Mouse (Mus musculus): Measurements from ENCODE around the gene Unc5c. TPM values are rescaled to one million over a fixed set of nuclear protein-coding genes. Genes with fewer than 3 reads are reported as not detected.

Gene Unc5c
- total and polyA plus RNA-seq, 3 experiments, result not detected

DNA sequence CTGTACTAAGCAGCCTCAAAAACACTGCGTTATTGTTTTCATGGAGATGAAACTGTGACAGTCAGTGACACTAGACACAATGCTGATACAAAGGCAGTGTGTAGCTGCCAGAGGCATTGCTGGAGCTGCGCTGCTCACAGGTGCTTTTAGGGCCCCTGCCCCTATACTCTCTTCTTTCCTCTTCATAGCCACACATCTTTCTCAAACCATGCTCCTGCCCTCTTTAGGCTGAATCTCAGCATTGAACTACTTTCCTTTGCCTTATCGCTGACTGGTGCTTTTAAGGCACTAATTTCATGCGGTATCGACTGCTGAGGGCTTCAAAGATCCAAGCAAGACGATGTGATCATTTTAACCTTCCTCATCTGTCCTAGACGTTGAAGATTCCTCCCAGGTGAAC, 2.5 kb upstream of the Unc5c start:
- Histone ChIP-seq H3K9ac (ENCODE audit: control insufficient read depth, low read depth, low read length, poor library complexity, severe bottlenecking) (no peak overlapping the region), H3K27ac (ENCODE audit: control insufficient read depth, low read depth, low read length) (no peak overlapping the region), H3K36me3 (ENCODE audit: control insufficient read depth in 1 of 2, insufficient read depth in 2 of 2, low read length in 2 of 2) (no peaks in the 10 kb centered on the region), H3K9me3 (replicated peaks; ENCODE audit: insufficient read depth, low read length) (no peaks in the 10 kb centered on the region), H3K27me3 (ENCODE audit: control insufficient read depth in 1 of 2, insufficient read depth in 2 of 2, low read length in 2 of 2) (no peaks in the 10 kb centered on the region), H3K4me3 (ENCODE audit: control insufficient read depth in 1 of 2, insufficient read depth in 1 of 2, low read depth in 2 of 2, low read length in 2 of 2) (no peak overlapping the region), H3K79me2 (ENCODE audit: control insufficient read depth, insufficient read depth, low read length, poor library complexity) (no peaks in the 10 kb centered on the region), H3K4me1 (ENCODE audit: control insufficient read depth in 1 of 2, insufficient read depth in 2 of 2, low read length in 2 of 2) (no peaks in the 10 kb centered on the region)
- DNase-seq (ENCODE audit: low read depth, low spot score), result no peak
- TF ChIP-seq MAX (IDR thresholded peaks at IDR 0.05; ENCODE audit: low read length) (no peak), RCOR1 (IDR thresholded peaks at IDR 0.05; ENCODE audit: low read depth, low read length) (no peak), MYC (IDR thresholded peaks at IDR 0.05; ENCODE audit: low read depth, low read length) (no peak), USF2 (IDR thresholded peaks at IDR 0.05; ENCODE audit: borderline replicate concordance in 1 of 2, insufficient read depth in 1 of 2, low read depth in 1 of 2, low read length in 2 of 2) (no peak), CHD1 (IDR thresholded peaks at IDR 0.05; ENCODE audit: low read depth, low read length) (no peak), MEF2A (IDR thresholded peaks at IDR 0.05; ENCODE audit: extremely low read depth, insufficient replicate concordance, low read depth, low read length, poor library complexity, severe bottlenecking) (no peak), POLR2A (IDR thresholded peaks at IDR 0.05; ENCODE audit: control insufficient read depth in 1 of 2, insufficient read depth in 1 of 2, low read depth in 1 of 2, low read length in 2 of 2, poor library complexity in 1 of 2) (no peak), JUND (IDR thresholded peaks at IDR 0.05; ENCODE audit: low read depth, low read length) (no peak), CTCF (IDR thresholded peaks at IDR 0.05 in 2 of 3, conservative IDR thresholded peaks at IDR 0.05 in 1 of 3; ENCODE audit: control insufficient read depth in 1 of 3, insufficient read depth in 1 of 3, low read depth in 2 of 3, low read length in 3 of 3, poor library complexity in 1 of 3, severe bottlenecking in 1 of 3) (no peak), KAT2A (conservative IDR thresholded peaks at IDR 0.05; ENCODE audit: low read depth, low read length) (no peak), MYB (IDR thresholded peaks at IDR 0.05; ENCODE audit: low read depth, low read length) (no peak), MAZ (IDR thresholded peaks at IDR 0.05; ENCODE audit: low read depth, low read length) (no peak), ZNF384 (IDR thresholded peaks at IDR 0.05; ENCODE audit: low read depth, low read length) (no peak), TAL1 (IDR thresholded peaks at IDR 0.05; ENCODE audit: low read length) (no peak), MAFK (IDR thresholded peaks at IDR 0.05; ENCODE audit: borderline replicate concordance, low read depth, low read length) (no peak)

DNA sequence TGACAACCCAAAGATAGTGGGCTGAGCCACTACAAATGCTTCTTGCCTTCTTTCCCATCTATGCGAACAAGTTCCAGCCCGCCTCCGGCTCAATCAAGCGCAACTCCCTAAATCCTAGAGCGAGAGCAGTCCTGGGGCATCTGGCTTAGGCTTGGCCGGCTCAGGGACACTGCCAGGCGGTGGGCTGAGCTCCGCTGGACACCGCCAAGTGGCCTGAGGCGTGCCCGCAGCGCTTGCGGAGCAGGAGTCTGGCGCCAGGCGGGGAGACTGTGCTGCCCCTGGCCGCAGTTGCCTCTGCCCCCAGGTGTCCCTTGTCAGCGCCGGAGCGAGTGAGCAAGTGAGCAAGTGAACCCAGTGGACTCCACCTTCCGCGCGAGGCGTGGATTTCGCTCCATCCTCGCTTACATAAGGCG, 319 bp upstream of the Unc5c start:
- H3K9ac ChIP-seq (ENCODE audit: control insufficient read depth, low read depth, low read length, poor library complexity, severe bottlenecking), result no peak overlapping the region
- H3K27me3 ChIP-seq (ENCODE audit: control insufficient read depth in 1 of 2, insufficient read depth in 2 of 2, low read length in 2 of 2), result no peaks in the 10 kb centered on the region
- TF ChIP-seq TCF12 (IDR thresholded peaks at IDR 0.05; ENCODE audit: low read depth, low read length), result no peak
- TF ChIP-seq USF2 (IDR thresholded peaks at IDR 0.05; ENCODE audit: borderline replicate concordance in 1 of 2, insufficient read depth in 1 of 2, low read depth in 1 of 2, low read length in 2 of 2), result no peak
- no peak for TF ChIP-seq TAL1 (IDR thresholded peaks at IDR 0.05; ENCODE audit: low read length)
- no peak for TF ChIP-seq RCOR1 (IDR thresholded peaks at IDR 0.05; ENCODE audit: low read depth, low read length)
- no peak for TF ChIP-seq MAX (IDR thresholded peaks at IDR 0.05; ENCODE audit: low read length)
- no peak for TF ChIP-seq CHD2 (IDR thresholded peaks at IDR 0.05; ENCODE audit: low read length)
- TF ChIP-seq MAZ (IDR thresholded peaks at IDR 0.05; ENCODE audit: low read depth, low read length), result no peak
- no peak for TF ChIP-seq POLR2A (IDR thresholded peaks at IDR 0.05; ENCODE audit: control insufficient read depth in 1 of 2, insufficient read depth in 1 of 2, low read depth in 1 of 2, low read length in 2 of 2, poor library complexity in 1 of 2)
- TF ChIP-seq SMC3 (IDR thresholded peaks at IDR 0.05; ENCODE audit: low read depth, low read length), result no peak
- no peak for TF ChIP-seq ELF1 (IDR thresholded peaks at IDR 0.05; ENCODE audit: low read depth, low read length)
- no peak overlapping the region for H3K4me3 ChIP-seq (ENCODE audit: control insufficient read depth in 1 of 2, insufficient read depth in 1 of 2, low read depth in 2 of 2, low read length in 2 of 2)
- H3K27ac ChIP-seq (ENCODE audit: control insufficient read depth, low read depth, low read length), result no peak overlapping the region
- no peaks in the 10 kb centered on the region for H3K79me2 ChIP-seq (ENCODE audit: control insufficient read depth, insufficient read depth, low read length, poor library complexity)
- H3K4me1 ChIP-seq (ENCODE audit: control insufficient read depth in 1 of 2, insufficient read depth in 2 of 2, low read length in 2 of 2), result peaks cover 0 to 8% of the 10 kb centered on the region in 2 experiments; a peak in 2 of 4 replicates
- no peaks in the 10 kb centered on the region for H3K9me3 ChIP-seq (replicated peaks; ENCODE audit: insufficient read depth, low read length)
- no peak for DNase-seq (ENCODE audit: low read depth, low spot score)
- H3K36me3 ChIP-seq (ENCODE audit: control insufficient read depth in 1 of 2, insufficient read depth in 2 of 2, low read length in 2 of 2), result no peaks in the 10 kb centered on the region; a peak in 1 of 4 replicates
